Mouse (Mus musculus): ENCODE results near the gene Coro2a. TPM values are rescaled to one million over a fixed set of nuclear protein-coding genes. Genes with fewer than 3 reads are reported as not detected.

Coro2a gene
- polyA plus RNA-seq, 1 experiment from 2014 or later, result 34.5 TPM

DNA sequence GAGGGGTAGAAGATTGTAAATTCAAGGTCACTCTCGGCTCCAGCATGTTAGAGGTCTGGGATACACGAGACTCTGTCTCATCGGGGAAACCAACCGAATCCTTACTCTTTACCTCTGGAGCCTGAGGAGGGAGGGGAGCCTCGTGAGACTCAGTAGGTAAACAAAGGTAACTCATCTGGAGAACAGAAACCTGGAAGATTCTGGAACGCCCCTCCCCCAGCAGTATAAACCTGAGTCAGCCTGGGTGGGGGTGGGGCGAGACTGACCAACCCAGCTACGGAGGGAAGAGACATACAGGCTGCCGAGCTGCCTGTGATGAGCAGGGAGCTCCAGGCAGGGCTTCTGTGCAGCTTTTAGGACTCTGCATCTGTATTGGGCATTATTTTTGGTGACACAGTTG lies 26.9 kb upstream of the Coro2a start:
- Histone ChIP-seq H3K27ac (no peak overlapping the region), H3K36me3 (ENCODE audit: inconsistent target) (peaks cover 8% of the 10 kb centered on the region; the same call in 1 of the 2 replicates), H3K4me3 (ENCODE audit: inconsistent target) (no peak overlapping the region), H3K79me2 (ENCODE audit: inconsistent target) (no peaks in the 10 kb centered on the region)
- WGBS (ENCODE audit: missing documents), result 89% methylated on average over 9 of the region's 9 CpGs

DNA sequence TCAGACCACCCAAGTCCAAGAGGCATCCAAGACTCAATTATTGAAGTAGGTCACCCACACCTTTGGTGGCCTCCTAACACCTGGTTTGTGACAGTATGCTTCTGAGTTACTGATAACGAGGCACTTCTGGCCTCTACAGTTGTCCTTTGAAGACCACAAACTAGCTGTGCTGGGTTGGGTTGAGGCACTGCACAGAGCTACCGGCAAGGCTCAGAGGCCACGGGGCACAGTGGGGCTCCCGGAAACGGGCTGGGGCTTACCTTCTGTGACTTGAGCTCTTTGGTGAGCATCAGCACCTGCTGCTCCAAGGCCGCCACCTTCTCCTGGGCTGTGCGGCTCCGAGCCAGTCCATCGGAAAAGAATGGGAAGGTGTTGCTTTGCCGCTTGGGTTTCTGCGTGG lies 26.1 kb upstream of the Coro2a start:
- no peaks in the 10 kb centered on the region for H3K79me2 ChIP-seq (ENCODE audit: inconsistent target)
- no peak overlapping the region for H3K4me3 ChIP-seq (ENCODE audit: inconsistent target)
- peaks cover 8% of the 10 kb centered on the region; the same call in 1 of the 2 replicates for H3K36me3 ChIP-seq (ENCODE audit: inconsistent target)
- 96% methylated on average over 11 of the region's 11 CpGs for WGBS (ENCODE audit: missing documents)
- no peak overlapping the region for H3K27ac ChIP-seq

DNA sequence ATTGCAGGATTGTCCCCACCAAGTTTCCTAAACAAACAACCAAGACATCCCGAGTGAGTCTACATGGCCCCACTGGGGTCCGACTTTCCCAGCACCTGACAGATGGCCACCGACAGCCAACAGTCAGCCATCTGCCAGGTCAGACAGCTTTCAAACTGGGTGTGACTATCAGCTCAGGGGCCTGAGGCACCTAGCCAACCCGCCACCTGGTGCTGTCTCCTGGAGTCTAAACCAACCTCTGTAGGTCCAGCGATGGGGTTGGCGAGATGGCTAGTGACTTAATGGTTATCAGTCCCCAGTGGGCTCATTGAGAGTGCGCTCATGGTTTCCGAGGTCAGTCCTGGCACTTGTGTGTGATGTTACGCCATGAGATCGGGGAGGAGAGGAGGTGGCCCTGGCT lies 23.1 kb upstream of the Coro2a start:
- WGBS (ENCODE audit: missing documents), result 94% methylated on average over 9 of the region's 10 CpGs
- Histone ChIP-seq H3K36me3 (ENCODE audit: inconsistent target) (peaks cover 8% of the 10 kb centered on the region; the same call in 1 of the 2 replicates), H3K4me3 (ENCODE audit: inconsistent target) (no peak overlapping the region), H3K27ac (no peak overlapping the region), H3K79me2 (ENCODE audit: inconsistent target) (no peaks in the 10 kb centered on the region)

DNA sequence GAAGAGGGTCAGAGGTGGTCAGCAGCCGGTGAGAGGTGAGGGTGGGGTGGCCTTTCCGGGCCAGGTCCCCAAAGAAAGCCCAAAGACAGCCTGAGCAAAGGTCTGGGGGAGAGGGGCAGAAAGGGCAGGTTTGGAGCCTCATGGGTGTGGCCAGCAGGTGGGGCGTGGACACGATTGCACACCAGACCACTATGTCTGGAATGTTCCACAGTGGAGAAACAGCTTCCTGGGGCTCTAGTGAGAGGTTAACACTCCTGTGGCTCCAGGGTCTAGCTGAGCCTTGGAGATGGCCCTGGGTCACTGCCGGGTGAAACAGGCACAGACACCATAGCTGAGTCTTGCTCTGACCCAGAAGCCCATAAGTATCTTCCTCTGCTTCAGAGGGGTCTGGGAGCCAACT lies 21.0 kb upstream of the Coro2a start:
- WGBS (ENCODE audit: missing documents), result 95% methylated on average over 5 of the region's 5 CpGs
- Histone ChIP-seq H3K27ac (no peak overlapping the region), H3K4me3 (ENCODE audit: inconsistent target) (no peak overlapping the region), H3K79me2 (ENCODE audit: inconsistent target) (no peaks in the 10 kb centered on the region), H3K36me3 (ENCODE audit: inconsistent target) (peaks cover 3% of the 10 kb centered on the region; the same call in 1 of the 2 replicates)

DNA sequence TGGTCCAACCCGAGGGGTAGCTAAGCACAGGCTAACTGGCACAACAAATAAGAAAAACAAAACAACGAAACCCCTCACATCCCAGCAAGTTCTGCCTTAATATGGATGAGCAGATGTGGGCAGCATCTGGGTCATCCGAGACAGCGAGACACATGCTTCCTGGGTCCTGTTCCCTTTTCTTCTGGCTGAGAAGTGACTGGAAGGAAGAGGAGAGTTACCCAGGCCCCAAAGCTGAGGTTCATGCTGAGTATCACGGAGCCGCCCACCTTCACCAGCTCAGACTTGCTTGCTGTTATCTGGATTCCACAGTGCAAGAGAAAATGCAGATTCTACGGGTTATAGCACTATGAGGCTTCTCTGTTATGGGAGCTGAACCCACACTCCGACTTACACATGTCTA lies 18.9 kb upstream of the Coro2a start:
- no peak overlapping the region for H3K27ac ChIP-seq
- WGBS (ENCODE audit: missing documents), result 89% methylated on average over 8 of the region's 8 CpGs
- H3K36me3 ChIP-seq (ENCODE audit: inconsistent target), result no peaks in the 10 kb centered on the region
- H3K79me2 ChIP-seq (ENCODE audit: inconsistent target), result no peaks in the 10 kb centered on the region
- H3K4me3 ChIP-seq (ENCODE audit: inconsistent target), result no peak overlapping the region

DNA sequence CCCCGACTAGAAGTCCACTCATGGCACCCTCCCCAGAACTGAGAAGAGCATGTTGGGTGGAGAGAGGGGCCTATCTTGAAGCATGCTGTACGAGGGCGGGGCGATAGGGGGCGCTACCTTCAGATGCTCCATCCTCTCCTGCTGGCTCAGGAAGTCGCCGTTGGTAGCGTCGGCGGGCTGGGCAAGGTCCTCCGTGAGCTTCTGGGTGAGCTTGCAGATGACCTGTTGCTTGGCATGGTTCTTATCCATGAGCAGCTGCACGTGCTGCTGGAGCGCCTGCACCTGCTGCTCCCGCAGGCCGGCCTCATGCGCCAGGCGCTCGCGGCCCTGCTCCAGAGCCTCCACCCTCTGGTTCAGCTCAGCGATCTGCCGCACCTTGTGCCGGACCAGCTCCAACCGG lies 18.3 kb upstream of the Coro2a start:
- no peak overlapping the region for H3K27ac ChIP-seq
- 87% methylated on average over 23 of the region's 23 CpGs for WGBS (ENCODE audit: missing documents)
- H3K79me2 ChIP-seq (ENCODE audit: inconsistent target), result no peaks in the 10 kb centered on the region
- no peaks in the 10 kb centered on the region for H3K36me3 ChIP-seq (ENCODE audit: inconsistent target)
- H3K4me3 ChIP-seq (ENCODE audit: inconsistent target), result no peak overlapping the region

DNA sequence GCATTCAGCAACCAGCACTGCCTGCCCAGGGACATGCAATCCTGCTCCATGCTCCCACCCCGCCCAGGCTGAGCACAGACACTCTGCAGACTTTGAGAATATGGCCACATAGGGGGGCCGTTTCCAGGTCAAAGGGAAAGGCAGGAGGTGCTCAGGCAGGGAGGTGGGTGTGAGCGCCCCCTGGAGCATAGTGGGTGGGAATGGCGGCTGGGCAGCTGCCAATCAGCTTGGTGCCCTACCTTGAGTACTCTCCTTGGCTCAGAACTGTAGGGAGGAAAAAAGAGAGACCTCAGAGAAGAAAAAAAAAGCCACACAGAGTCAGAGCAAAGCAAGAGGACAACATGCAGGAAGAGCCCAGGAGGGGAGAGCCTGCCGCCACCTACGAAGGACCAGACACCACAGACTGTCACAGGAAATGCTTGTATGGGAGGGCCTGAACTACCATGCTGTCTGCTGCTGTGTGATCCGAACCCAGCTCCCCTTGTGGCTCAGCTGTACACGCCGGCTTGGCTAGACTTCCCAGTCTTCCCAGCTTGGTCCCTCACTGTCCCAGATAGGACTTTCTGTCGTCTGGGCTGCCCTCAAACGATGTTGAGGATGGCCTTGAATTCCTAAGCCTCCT lies 16.3 kb upstream of the Coro2a start:
- H3K4me3 ChIP-seq (ENCODE audit: inconsistent target), result no peak overlapping the region
- no peaks in the 10 kb centered on the region for H3K36me3 ChIP-seq (ENCODE audit: inconsistent target)
- WGBS (ENCODE audit: missing documents), result 86% methylated on average over 11 of the region's 11 CpGs
- H3K79me2 ChIP-seq (ENCODE audit: inconsistent target), result no peaks in the 10 kb centered on the region
- no peak overlapping the region for H3K27ac ChIP-seq

DNA sequence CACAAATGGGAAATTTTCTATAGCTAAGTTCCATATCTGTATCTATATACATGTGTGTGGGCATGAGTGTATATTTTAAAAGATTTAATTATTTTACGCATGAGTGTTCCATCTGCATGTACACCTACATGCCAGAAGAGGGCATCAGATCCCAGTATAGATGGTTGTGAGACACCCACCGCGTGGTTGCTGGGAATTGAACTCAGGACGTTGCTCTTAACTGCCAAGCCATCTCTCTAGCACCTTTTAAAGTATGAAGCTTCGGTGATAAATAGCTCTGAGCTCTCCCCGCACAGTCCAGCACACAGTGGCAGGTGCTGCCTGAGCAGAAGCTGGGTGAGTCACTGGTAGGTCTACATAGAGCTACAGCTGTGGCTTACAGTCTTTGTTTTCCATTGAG lies 15.4 kb upstream of the Coro2a start:
- no peaks in the 10 kb centered on the region for H3K79me2 ChIP-seq (ENCODE audit: inconsistent target)
- WGBS (ENCODE audit: missing documents), result 77% methylated on average over 6 of the region's 6 CpGs
- no peak overlapping the region for H3K27ac ChIP-seq
- H3K36me3 ChIP-seq (ENCODE audit: inconsistent target), result no peaks in the 10 kb centered on the region
- no peak overlapping the region for H3K4me3 ChIP-seq (ENCODE audit: inconsistent target)

DNA sequence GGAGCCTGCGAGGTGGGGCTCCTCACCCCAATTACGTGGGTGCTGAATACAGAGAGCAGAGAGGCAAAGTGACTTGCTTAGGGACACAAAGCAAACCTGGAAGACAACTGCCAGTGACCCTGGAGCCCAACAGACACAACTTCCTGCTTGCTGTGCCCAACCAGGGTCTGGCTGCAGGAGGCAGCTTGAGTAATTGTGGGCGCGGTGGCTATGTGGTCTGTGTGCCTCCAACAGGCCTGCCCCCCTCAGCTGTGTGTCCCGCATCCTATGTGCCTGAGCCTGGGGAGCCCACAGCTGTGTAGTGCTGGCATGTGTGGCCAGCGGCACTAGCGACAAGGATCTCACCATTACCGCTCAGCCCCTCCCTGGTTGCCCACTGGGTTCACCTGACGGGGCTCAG lies 12.6 kb upstream of the Coro2a start:
- 31% methylated on average over 9 of the region's 9 CpGs for WGBS (ENCODE audit: missing documents)
- no peak overlapping the region for H3K27ac ChIP-seq
- no peaks in the 10 kb centered on the region for H3K36me3 ChIP-seq (ENCODE audit: inconsistent target)
- no peak overlapping the region for H3K4me3 ChIP-seq (ENCODE audit: inconsistent target)
- no peaks in the 10 kb centered on the region for H3K79me2 ChIP-seq (ENCODE audit: inconsistent target)

DNA sequence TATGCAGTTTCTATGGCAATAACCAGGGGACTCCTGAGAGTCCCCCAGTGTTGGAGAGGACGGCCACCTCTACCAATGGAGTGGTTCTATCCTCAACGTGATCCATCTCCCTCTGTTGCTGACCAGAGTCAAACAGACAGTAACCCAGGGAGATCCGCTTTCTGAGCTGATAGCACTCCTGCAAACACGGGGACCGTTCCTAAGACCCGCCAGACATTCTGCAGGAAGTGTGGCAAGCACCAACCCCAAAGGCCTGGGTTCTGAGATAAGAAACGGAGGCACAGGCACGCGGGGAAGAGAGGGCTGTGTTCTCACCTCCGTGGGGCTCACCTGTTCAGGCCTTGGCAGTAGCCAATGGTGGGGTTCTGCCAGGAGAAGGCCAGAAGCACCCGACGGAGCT lies 11.6 kb upstream of the Coro2a start:
- Histone ChIP-seq H3K27ac (no peak overlapping the region), H3K36me3 (ENCODE audit: inconsistent target) (no peaks in the 10 kb centered on the region), H3K79me2 (ENCODE audit: inconsistent target) (no peaks in the 10 kb centered on the region), H3K4me3 (ENCODE audit: inconsistent target) (no peak overlapping the region)
- 48% methylated on average over 12 of the region's 12 CpGs for WGBS (ENCODE audit: missing documents)

DNA sequence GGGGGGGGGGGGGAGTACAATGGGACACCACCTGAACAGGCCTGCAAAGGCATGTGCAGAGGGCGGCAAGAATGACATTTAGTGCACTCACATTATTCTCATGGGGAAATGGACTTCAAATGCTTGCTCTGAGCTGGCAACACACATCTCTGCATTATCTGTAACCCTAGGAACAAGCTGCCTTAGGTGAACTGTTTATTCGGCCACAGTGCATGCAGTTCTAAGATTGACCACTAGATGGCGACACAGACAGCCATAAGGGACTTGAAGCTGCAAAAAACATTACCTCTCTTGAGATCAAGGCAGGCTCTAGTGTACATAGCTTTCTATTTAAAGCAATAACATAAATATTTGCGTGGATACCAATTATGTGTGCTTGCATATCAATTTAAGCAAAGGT lies 9.2 kb upstream of the Coro2a start:
- Histone ChIP-seq H3K27ac (no peak overlapping the region), H3K36me3 (ENCODE audit: inconsistent target) (no peaks in the 10 kb centered on the region), H3K79me2 (ENCODE audit: inconsistent target) (no peaks in the 10 kb centered on the region), H3K4me3 (ENCODE audit: inconsistent target) (no peak overlapping the region)
- WGBS (ENCODE audit: missing documents), result 11% methylated on average over 4 of the region's 4 CpGs

DNA sequence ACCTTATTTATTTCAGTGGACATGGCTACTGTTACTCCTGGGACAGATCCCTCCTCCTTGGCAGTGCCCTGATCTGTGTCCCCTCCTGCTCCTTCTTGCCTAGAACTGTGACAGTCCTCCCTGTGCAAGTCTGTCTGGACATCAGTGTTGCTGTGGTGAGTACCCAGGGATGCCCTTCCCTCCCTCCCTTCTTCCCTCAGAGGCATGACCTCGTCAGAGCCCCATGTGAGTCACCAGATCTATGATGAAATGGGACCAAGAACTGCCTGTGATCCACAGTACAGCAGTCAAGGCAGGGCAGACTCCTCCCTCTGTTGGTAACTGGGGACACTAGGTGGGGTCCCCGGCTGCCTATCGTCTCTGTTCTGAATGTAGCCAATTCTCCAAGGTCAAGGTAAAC lies 5.6 kb upstream of the Coro2a start:
- Histone ChIP-seq H3K4me3 (ENCODE audit: inconsistent target) (no peak overlapping the region), H3K79me2 (ENCODE audit: inconsistent target) (no peaks in the 10 kb centered on the region), H3K27ac (0 out of 2 replicates have a peak overlapping the region, but pooled peaks have one; percentile 17), H3K36me3 (ENCODE audit: inconsistent target) (no peaks in the 10 kb centered on the region)
- 41% methylated on average over 3 of the region's 3 CpGs for WGBS (ENCODE audit: missing documents)

DNA sequence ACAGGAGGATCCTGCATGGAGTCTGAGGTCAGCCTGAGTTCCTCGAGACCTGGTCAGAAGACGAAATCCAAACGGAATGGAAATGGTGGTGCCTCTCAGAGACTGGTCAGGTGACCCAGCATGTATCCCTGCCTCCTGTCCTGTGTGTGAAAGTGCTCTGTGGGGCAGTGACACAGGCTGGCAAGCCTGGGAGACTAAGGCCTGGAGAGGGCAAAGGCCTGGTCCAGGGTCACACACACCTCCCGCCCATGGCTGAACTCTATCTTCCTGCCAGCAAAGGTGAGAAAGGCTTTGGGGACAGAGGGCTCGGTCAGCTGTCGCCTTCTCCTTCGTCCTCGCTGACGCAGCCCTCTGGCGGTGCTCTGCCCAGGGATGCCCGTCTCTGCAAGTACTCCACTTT lies 3.4 kb upstream of the Coro2a start:
- no peak overlapping the region for H3K27ac ChIP-seq
- WGBS (ENCODE audit: missing documents), result 94% methylated on average over 11 of the region's 11 CpGs
- H3K79me2 ChIP-seq (ENCODE audit: inconsistent target), result peaks cover 11% of the 10 kb centered on the region
- H3K36me3 ChIP-seq (ENCODE audit: inconsistent target), result no peaks in the 10 kb centered on the region
- no peak overlapping the region for H3K4me3 ChIP-seq (ENCODE audit: inconsistent target)

DNA sequence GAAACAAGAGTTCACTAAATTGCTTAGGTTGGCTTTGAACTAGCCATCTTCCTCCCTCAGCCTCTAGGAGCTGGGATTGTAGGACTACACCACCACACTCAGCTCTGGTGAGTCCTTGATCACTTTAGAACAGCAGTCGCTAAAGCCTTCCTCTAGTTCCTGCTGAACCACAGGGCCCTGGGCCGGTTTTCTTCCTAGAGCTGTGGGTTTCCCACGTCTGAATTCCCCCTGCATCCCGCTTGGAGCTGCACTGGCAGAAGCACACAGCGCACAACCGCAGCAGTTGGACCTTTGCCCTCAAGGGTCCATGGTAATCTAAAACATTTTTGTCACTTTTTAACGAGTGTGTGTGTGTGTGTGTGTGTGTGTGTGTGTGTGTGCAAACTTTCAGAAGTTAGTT lies 702 bp upstream of the Coro2a start:
- Histone ChIP-seq H3K4me3 (ENCODE audit: inconsistent target) (no peak overlapping the region), H3K36me3 (ENCODE audit: inconsistent target) (no peaks in the 10 kb centered on the region), H3K79me2 (ENCODE audit: inconsistent target) (peaks cover 38% of the 10 kb centered on the region), H3K27ac (no peak overlapping the region)
- 39% methylated on average over 7 of the region's 7 CpGs for WGBS (ENCODE audit: missing documents)

DNA sequence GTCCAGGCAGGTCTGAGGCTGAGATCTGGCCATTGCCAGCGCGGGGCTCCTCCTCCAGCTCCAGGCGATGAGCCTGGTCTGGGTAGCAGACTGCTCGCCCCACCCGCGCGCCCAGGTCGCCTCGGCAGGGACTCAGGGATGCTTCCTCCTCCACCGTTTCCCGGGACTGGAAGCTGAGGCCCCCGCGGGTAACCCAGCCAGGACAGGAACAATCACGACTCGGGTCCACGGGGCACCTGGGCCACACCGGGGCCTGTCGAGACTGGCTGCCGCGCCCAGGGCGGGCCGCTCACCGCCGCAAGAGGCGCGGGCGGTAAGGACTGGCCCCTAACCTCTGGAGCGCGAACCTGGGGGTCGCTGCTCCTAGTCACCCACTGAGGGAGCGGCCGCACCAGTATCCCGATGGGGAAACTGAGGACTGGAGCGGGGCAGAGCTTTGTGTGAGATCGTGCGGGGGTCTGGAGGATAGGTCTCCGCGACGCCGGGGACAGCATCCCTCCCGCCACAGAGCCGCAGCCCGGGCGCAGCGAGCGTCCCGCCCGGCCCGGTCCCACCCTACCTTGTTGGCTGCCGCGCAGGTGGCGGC lies 651 bp downstream of the Coro2a start:
- Histone ChIP-seq H3K36me3 (ENCODE audit: inconsistent target) (no peaks in the 10 kb centered on the region), H3K79me2 (ENCODE audit: inconsistent target) (peaks cover 52% of the 10 kb centered on the region), H3K4me3 (ENCODE audit: inconsistent target) (peak overlapping the region; percentile 56), H3K27ac (peak overlapping the region; percentile 19; the same call in 1 of the 2 replicates)
- under 1% methylated on average over 19 of the region's 52 CpGs for WGBS (ENCODE audit: missing documents)

Data from macrophage (primary cell).